Mouse (Mus musculus) E14TG2a.4 (cell line): ENCODE data around the gene Tedc1.

Experiments used
- CTCF ChIP-seq: conservative IDR thresholded peaks from 2 replicates; pipeline ENCODE4 v1.5.1; 2014; ENCODE audit warnings: low read length
- POU5F1 ChIP-seq: IDR thresholded peaks from 2 replicates; pipeline ENCODE4 v1.6.1; 2014; ENCODE audit warnings: low read length, borderline replicate concordance

DNA sequence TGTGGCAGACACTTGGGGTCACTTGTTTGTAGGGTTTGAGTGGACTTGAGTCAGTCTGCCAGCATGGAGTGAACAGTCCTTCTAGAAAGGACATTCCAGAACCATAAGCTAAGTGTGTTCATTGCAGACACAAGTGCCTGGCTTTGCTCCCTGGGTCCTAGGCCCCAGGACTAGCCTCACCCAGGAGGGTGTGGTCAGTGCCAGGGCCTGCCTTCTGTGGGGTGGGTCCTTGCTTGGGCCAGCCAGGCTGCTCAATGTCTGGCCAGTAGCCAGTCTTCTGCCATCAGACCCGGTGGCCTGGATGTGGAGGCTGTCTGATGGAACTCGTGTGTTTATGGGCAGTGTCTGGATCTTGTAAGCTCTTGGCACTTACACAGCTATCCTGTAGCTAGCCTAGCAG, 23.7 kb upstream of the Tedc1 start:
- TF ChIP-seq CTCF: no peak
- no peak for TF ChIP-seq POU5F1
